Mouse (Mus musculus): ENCODE results near the gene Vps16. TPM values are rescaled to one million over a fixed set of nuclear protein-coding genes. Genes with fewer than 3 reads are reported as not detected.
A peak's percentile ranks its signal among the peaks of the same experiment; 100 is the strongest.

Gene Vps16
- polyA plus RNA-seq, 1 experiment from 2014 or later, result 64.6 TPM

- DNase-seq (ENCODE audit: low spot score) (peak; percentile 64), ATAC-seq (replicated peaks; ENCODE audit: low FRiP score, low read depth) (no peak; the same call in 1 of the 2 replicates)
- no peak overlapping the region for H3K4me3 ChIP-seq (replicated peaks; ENCODE audit: low read depth, low read length)
- no peak for TF ChIP-seq CTCF (IDR thresholded peaks at IDR 0.05; ENCODE audit: low read depth)
- no peaks in the 10 kb centered on the region for H3K4me1 ChIP-seq (replicated peaks; ENCODE audit: insufficient read depth, low read length)
- no peaks in the 10 kb centered on the region for H3K36me3 ChIP-seq (ENCODE audit: insufficient read depth, low read length)
- H3K9ac ChIP-seq (ENCODE audit: low read depth, low read length), result no peak overlapping the region
- H3K27me3 ChIP-seq (ENCODE audit: insufficient read depth, low read length), result no peaks in the 10 kb centered on the region
- H3K27ac ChIP-seq, result no peak overlapping the region
- H3K9me3 ChIP-seq (replicated peaks; ENCODE audit: low read length), result no peaks in the 10 kb centered on the region
- no peak overlapping the region for H3K4me2 ChIP-seq (ENCODE audit: low read length)
- WGBS, result 62% methylated on average over 11 of the region's 11 CpGs
Observed at GRCm38 (mm10) chr2:130390993-130391625, 33.0 kb upstream of the Vps16 start.

- Histone ChIP-seq H3K27ac (no peak overlapping the region), H3K27me3 (ENCODE audit: insufficient read depth, low read length) (no peaks in the 10 kb centered on the region), H3K9me3 (replicated peaks; ENCODE audit: low read length) (no peaks in the 10 kb centered on the region), H3K4me2 (ENCODE audit: low read length) (no peak overlapping the region), H3K4me1 (replicated peaks; ENCODE audit: insufficient read depth, low read length) (peaks cover 7% of the 10 kb centered on the region), H3K9ac (ENCODE audit: low read depth, low read length) (no peak overlapping the region), H3K36me3 (ENCODE audit: insufficient read depth, low read length) (no peaks in the 10 kb centered on the region), H3K4me3 (replicated peaks; ENCODE audit: low read depth, low read length) (no peak overlapping the region)
- ATAC-seq (replicated peaks; ENCODE audit: low FRiP score, low read depth), result no peak
- peak; percentile 49 for DNase-seq (ENCODE audit: low spot score)
- TF ChIP-seq CTCF (IDR thresholded peaks at IDR 0.05; ENCODE audit: low read depth), result no peak
- 53% methylated on average over 3 of the region's 3 CpGs for WGBS
Observed at GRCm38 (mm10) chr2:130392836-130393235, 31.3 kb upstream of the Vps16 start.

GRCm38 (mm10) chr2:130395696-130396095 lies 28.4 kb upstream of the Vps16 start:
- H3K9me3 ChIP-seq (replicated peaks; ENCODE audit: low read length), result no peaks in the 10 kb centered on the region
- H3K4me2 ChIP-seq (ENCODE audit: low read length), result no peak overlapping the region

GRCm38 (mm10) chr2:130397186-130397985 lies 26.8 kb upstream of the Vps16 start, which contains the start of gene Cpxm1:
Cpxm1 (minus strand) TSS chr2:130397574.
- Histone ChIP-seq H3K9me3 (replicated peaks; ENCODE audit: low read length) (no peaks in the 10 kb centered on the region), H3K9ac (ENCODE audit: low read depth, low read length) (peak within 1 kb of the TSS; percentile 71), H3K4me3 (replicated peaks; ENCODE audit: low read depth, low read length) (peak within 1 kb of the TSS; percentile 65), H3K4me1 (replicated peaks; ENCODE audit: insufficient read depth, low read length) (peaks cover 10% of the 10 kb centered on the region), H3K4me2 (ENCODE audit: low read length) (peak within 1 kb of the TSS; percentile 94), H3K27ac (no peak within 1 kb of the TSS; the same call in 1 of the 2 replicates), H3K27me3 (ENCODE audit: insufficient read depth, low read length) (no peaks in the 10 kb centered on the region; the same call in 1 of the 2 replicates), H3K36me3 (ENCODE audit: insufficient read depth, low read length) (no peaks in the 10 kb centered on the region)
- under 1% methylated on average over 46 of the region's 53 CpGs for WGBS
- DNase-seq (ENCODE audit: low spot score), result peak; percentile 81
- TF ChIP-seq CTCF (IDR thresholded peaks at IDR 0.05; ENCODE audit: low read depth), result no peak
- ATAC-seq (replicated peaks; ENCODE audit: low FRiP score, low read depth), result peak; percentile 82

More at GRCm38 (mm10) chr2:130395696-130396095, 28.4 kb upstream of the Vps16 start:
- DNase-seq (ENCODE audit: low spot score) (no peak), ATAC-seq (replicated peaks; ENCODE audit: low FRiP score, low read depth) (no peak)
- Histone ChIP-seq H3K27me3 (ENCODE audit: insufficient read depth, low read length) (no peaks in the 10 kb centered on the region; the same call in 1 of the 2 replicates), H3K9ac (ENCODE audit: low read depth, low read length) (no peak overlapping the region), H3K36me3 (ENCODE audit: insufficient read depth, low read length) (no peaks in the 10 kb centered on the region), H3K27ac (no peak overlapping the region), H3K4me3 (replicated peaks; ENCODE audit: low read depth, low read length) (no peak overlapping the region), H3K4me1 (replicated peaks; ENCODE audit: insufficient read depth, low read length) (peaks cover 10% of the 10 kb centered on the region)
- 90% methylated on average over 11 of the region's 11 CpGs for whole genome bisulfite sequencing
- no peak for TF ChIP-seq CTCF (IDR thresholded peaks at IDR 0.05; ENCODE audit: low read depth)

- Histone ChIP-seq H3K4me2 (ENCODE audit: low read length) (peak overlapping the region; percentile 94), H3K36me3 (ENCODE audit: insufficient read depth, low read length) (no peaks in the 10 kb centered on the region), H3K27me3 (ENCODE audit: insufficient read depth, low read length) (no peaks in the 10 kb centered on the region; the same call in 1 of the 2 replicates), H3K4me1 (replicated peaks; ENCODE audit: insufficient read depth, low read length) (peaks cover 10% of the 10 kb centered on the region), H3K27ac (no peak overlapping the region), H3K9ac (ENCODE audit: low read depth, low read length) (peak overlapping the region; percentile 71; the same call in 1 of the 2 replicates), H3K4me3 (replicated peaks; ENCODE audit: low read depth, low read length) (peak overlapping the region; percentile 65), H3K9me3 (replicated peaks; ENCODE audit: low read length) (no peaks in the 10 kb centered on the region)
- ATAC-seq (replicated peaks; ENCODE audit: low FRiP score, low read depth) (no peak), DNase-seq (ENCODE audit: low spot score) (no peak)
- no peak for TF ChIP-seq CTCF (IDR thresholded peaks at IDR 0.05; ENCODE audit: low read depth)
- WGBS, result 23% methylated on average over 8 of the region's 14 CpGs
Observed at GRCm38 (mm10) chr2:130398091-130398490, 26.0 kb upstream of the Vps16 start.

GRCm38 (mm10) chr2:130400046-130400445 lies 24.1 kb upstream of the Vps16 start:
- H3K9ac ChIP-seq (ENCODE audit: low read depth, low read length), result no peak overlapping the region
- WGBS, result 83% methylated on average over 1 of the region's 1 CpGs
- ATAC-seq (replicated peaks; ENCODE audit: low FRiP score, low read depth), result no peak
- H3K4me2 ChIP-seq (ENCODE audit: low read length), result no peak overlapping the region
- no peaks in the 10 kb centered on the region for H3K9me3 ChIP-seq (replicated peaks; ENCODE audit: low read length)
- peaks cover 10% of the 10 kb centered on the region for H3K4me1 ChIP-seq (replicated peaks; ENCODE audit: insufficient read depth, low read length)
- no peak overlapping the region for H3K27ac ChIP-seq
- no peaks in the 10 kb centered on the region for H3K36me3 ChIP-seq (ENCODE audit: insufficient read depth, low read length)
- no peak for DNase-seq (ENCODE audit: low spot score)
- H3K4me3 ChIP-seq (replicated peaks; ENCODE audit: low read depth, low read length), result no peak overlapping the region
- TF ChIP-seq CTCF (IDR thresholded peaks at IDR 0.05; ENCODE audit: low read depth), result no peak
- no peaks in the 10 kb centered on the region; the same call in 1 of the 2 replicates for H3K27me3 ChIP-seq (ENCODE audit: insufficient read depth, low read length)

All from kidney, postnatal 0 days (tissue).